Mouse (Mus musculus): ENCODE results near the gene Tulp2. TPM values are rescaled to one million over a fixed set of nuclear protein-coding genes. Genes with fewer than 3 reads are reported as not detected.
A peak's percentile ranks its signal among the peaks of the same experiment; 100 is the strongest.

Tulp2 gene
- polyA plus RNA-seq, 1 experiment from 2014 or later: not detected

DNA sequence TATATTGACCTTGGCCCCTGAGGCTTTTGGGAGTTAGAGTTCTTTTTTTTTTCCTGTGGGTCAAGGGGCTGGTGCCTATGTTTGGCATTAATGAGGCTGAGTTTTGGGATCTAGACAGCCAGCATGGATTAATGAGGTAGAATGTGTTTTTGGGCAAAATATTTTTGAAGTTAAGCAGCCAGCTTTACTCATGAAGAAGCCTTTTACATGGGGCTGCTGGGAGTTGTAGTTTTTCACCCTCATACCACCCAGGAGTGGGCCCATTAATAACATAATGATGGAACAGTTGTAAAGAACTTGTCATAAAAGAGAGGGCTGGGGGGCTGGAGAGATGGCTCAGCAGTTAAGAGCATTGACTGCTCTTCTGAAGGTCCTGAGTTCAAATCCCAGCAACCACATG lies 35.1 kb upstream of the Tulp2 start:
- H3K4me2 ChIP-seq (ENCODE audit: low read length): no peak overlapping the region
- peaks cover 44% of the 10 kb centered on the region for H3K36me3 ChIP-seq (ENCODE audit: control insufficient read depth, insufficient read depth, low read length)
- DNase-seq (ENCODE audit: low spot score) (no peak), ATAC-seq (no peak)
- no peaks in the 10 kb centered on the region for H3K4me1 ChIP-seq (ENCODE audit: control insufficient read depth, insufficient read depth, low read length)
- no peak overlapping the region for H3K27ac ChIP-seq (ENCODE audit: low read depth, low read length)
- no peak overlapping the region for H3K4me3 ChIP-seq (ENCODE audit: low read depth, low read length)
- no peaks in the 10 kb centered on the region for H3K27me3 ChIP-seq (replicated peaks; ENCODE audit: control insufficient read depth, insufficient read depth, low read length)
- no peak overlapping the region for H3K9ac ChIP-seq (ENCODE audit: low read length)
- H3K9me3 ChIP-seq (replicated peaks; ENCODE audit: control insufficient read depth, low read length): no peaks in the 10 kb centered on the region

DNA sequence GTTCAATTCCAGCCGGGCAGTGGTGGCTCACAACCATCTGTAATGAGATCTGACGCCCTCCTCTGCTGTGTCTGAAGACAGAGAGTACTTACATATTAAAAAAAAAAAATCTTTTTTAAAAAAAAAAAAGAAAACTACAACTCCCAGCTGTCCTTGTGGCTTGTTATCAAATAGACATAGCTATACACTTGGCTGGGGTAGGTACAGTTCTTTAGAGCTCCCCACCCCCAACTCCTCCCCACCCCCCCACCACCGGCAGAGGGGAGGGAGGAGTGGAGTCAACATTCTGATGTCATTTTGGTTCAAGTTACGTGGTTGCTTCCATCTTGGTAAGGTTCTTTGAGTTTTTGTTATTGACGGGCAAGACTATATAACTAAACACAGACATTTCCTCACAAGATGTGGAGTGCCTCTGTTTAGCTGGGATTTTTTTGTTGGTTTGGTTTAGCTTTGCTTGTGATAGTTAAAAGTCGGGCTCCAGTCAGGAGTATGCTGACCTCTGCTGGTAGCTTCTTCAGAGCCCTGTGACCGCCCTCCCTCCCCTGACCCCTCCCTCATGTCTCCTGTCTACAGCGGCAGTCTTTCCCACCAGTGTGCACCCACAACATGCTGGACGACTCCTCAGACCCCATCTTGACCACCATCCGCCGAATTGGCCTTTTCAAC lies 34.2 kb upstream of the Tulp2 start:
- Histone ChIP-seq H3K27ac (ENCODE audit: low read depth, low read length) (no peak overlapping the region), H3K4me1 (ENCODE audit: control insufficient read depth, insufficient read depth, low read length) (no peaks in the 10 kb centered on the region), H3K4me2 (ENCODE audit: low read length) (no peak overlapping the region), H3K9me3 (replicated peaks; ENCODE audit: control insufficient read depth, low read length) (no peaks in the 10 kb centered on the region), H3K9ac (ENCODE audit: low read length) (no peak overlapping the region), H3K36me3 (ENCODE audit: control insufficient read depth, insufficient read depth, low read length) (peaks cover 48% of the 10 kb centered on the region), H3K27me3 (replicated peaks; ENCODE audit: control insufficient read depth, insufficient read depth, low read length) (no peaks in the 10 kb centered on the region), H3K4me3 (ENCODE audit: low read depth, low read length) (no peak overlapping the region)
- DNase-seq (ENCODE audit: low spot score) (no peak), ATAC-seq (no peak)
- WGBS: 44% methylated on average over 11 of the region's 11 CpGs

DNA sequence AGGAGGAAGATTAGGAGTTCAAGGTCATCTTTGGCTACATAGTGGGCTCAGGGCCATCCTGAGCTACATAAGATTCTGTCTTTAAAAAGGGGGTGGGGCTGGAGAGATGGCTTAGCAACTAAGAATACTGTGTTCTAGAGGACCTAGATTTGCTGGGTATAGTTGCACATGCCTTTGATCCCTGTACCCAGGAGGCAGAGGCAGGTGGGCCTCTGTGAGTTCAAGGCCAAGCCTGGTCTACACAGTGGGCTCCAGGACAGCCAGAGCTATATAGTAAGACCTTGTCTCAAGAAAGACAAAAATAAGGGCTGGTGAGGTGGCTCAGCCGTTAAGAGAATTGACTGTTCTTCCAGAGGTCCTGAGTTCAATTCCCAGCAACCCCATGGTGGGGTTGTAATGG lies 31.7 kb upstream of the Tulp2 start:
- 90% methylated on average over 1 of the region's 1 CpGs for WGBS
- Histone ChIP-seq H3K9ac (ENCODE audit: low read length) (no peak overlapping the region), H3K4me2 (ENCODE audit: low read length) (no peak overlapping the region), H3K4me1 (ENCODE audit: control insufficient read depth, insufficient read depth, low read length) (no peaks in the 10 kb centered on the region), H3K4me3 (ENCODE audit: low read depth, low read length) (no peak overlapping the region), H3K9me3 (replicated peaks; ENCODE audit: control insufficient read depth, low read length) (no peaks in the 10 kb centered on the region), H3K36me3 (ENCODE audit: control insufficient read depth, insufficient read depth, low read length) (peaks cover 43% of the 10 kb centered on the region), H3K27me3 (replicated peaks; ENCODE audit: control insufficient read depth, insufficient read depth, low read length) (no peaks in the 10 kb centered on the region), H3K27ac (ENCODE audit: low read depth, low read length) (no peak overlapping the region)
- DNase-seq (ENCODE audit: low spot score) (no peak), ATAC-seq (no peak)

DNA sequence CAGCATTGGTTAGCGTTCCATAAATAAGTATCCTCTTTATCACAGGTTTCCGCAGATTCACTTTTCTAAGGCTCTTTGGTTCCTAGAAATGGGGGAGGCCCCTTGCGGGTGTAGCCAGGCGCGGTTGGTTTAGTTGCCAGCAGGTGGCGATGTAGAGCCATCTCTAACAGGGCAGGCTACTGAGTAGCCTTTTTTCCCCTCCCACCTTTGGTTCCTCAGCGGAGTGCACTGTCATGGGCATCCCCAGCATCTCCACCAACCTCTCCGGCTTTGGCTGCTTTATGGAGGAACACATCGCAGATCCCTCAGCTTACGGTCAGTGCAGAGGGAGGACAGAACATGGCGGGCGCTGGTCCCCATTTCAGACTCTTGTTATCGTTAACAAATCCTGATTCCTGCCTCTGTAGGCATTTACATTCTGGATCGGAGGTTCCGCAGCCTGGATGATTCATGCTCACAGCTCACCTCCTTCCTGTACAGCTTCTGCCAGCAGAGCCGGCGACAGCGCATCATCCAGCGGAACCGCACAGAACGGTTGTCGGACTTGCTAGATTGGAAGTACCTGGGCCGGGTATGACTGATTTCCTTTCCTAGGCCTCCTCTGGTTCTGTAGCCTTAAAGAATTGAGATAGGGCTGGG lies 30.2 kb upstream of the Tulp2 start:
- DNase-seq (ENCODE audit: low spot score) (peak; percentile 83), ATAC-seq (peak; percentile 81)
- H3K27ac ChIP-seq (ENCODE audit: low read depth, low read length): no peak overlapping the region
- H3K4me3 ChIP-seq (ENCODE audit: low read depth, low read length): no peak overlapping the region
- peaks cover 48% of the 10 kb centered on the region for H3K36me3 ChIP-seq (ENCODE audit: control insufficient read depth, insufficient read depth, low read length)
- H3K9ac ChIP-seq (ENCODE audit: low read length): no peak overlapping the region
- WGBS: 49% methylated on average over 23 of the region's 23 CpGs
- H3K27me3 ChIP-seq (replicated peaks; ENCODE audit: control insufficient read depth, insufficient read depth, low read length): no peaks in the 10 kb centered on the region
- no peaks in the 10 kb centered on the region for H3K4me1 ChIP-seq (ENCODE audit: control insufficient read depth, insufficient read depth, low read length)
- H3K9me3 ChIP-seq (replicated peaks; ENCODE audit: control insufficient read depth, low read length): no peaks in the 10 kb centered on the region
- no peak overlapping the region for H3K4me2 ChIP-seq (ENCODE audit: low read length)

DNA sequence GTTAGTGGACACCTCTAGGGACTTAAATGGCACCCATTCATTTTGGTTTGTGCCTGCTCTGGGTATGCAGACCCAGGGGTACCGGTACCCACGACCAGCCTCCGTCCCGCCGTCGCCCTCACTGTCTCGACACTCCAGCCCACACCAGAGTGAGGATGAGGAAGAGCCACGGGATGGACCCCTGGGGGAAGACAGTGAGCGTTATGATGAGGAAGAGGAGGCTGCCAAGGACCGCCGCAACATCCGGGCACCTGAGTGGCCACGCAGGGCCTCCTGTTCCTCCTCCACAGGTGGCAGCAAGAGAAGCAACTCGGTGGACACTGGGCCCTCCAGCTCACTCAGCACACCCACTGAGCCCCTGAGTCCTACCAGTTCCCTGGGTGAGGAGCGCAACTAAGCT lies 26.7 kb upstream of the Tulp2 start:
- 92% methylated on average over 15 of the region's 15 CpGs for WGBS
- Histone ChIP-seq H3K27ac (ENCODE audit: low read depth, low read length) (no peak overlapping the region), H3K9me3 (replicated peaks; ENCODE audit: control insufficient read depth, low read length) (no peaks in the 10 kb centered on the region), H3K36me3 (ENCODE audit: control insufficient read depth, insufficient read depth, low read length) (peaks cover 55% of the 10 kb centered on the region), H3K27me3 (replicated peaks; ENCODE audit: control insufficient read depth, insufficient read depth, low read length) (no peaks in the 10 kb centered on the region), H3K4me3 (ENCODE audit: low read depth, low read length) (no peak overlapping the region), H3K4me2 (ENCODE audit: low read length) (no peak overlapping the region), H3K9ac (ENCODE audit: low read length) (no peak overlapping the region), H3K4me1 (ENCODE audit: control insufficient read depth, insufficient read depth, low read length) (peaks cover 16% of the 10 kb centered on the region)
- ATAC-seq: no peak
- DNase-seq (ENCODE audit: low spot score): no peak

DNA sequence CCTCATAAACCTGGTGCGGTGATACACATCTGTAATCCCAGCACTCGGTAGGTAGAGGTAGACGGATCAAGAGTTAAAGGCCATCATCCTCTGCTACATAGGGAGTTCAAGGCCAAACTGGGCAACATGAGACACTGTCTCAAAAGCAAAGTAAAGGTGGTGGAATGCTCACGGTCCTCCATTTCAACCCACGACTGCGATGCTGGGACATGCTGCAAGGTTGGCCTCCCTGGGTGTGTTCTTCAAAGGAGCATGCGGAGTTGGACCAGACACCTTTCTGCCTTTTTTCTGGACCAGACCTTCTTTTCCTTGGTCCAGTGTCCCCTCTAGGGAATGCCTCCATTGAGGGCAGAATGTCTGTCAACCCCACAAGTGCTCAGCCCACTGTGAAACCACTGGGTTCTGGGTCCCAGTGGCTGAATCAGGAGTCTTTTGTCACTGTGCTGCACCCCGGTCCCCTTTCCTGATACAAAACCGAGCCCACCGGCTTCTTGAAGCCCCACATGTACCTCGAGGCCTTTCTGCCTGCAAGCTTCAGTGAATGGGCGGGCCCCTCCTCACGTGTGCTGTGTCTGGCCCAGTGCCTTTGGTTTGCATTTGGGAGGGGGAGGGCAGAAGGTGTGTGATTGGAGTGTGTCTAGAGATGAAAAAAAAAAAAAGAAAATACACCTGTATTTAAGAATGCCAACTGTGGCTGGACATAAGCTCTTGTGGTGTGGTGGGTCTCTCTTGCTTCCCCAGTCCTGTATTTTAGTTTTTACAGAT lies 25.6 kb upstream of the Tulp2 start:
- no peak overlapping the region for H3K4me2 ChIP-seq (ENCODE audit: low read length)
- no peak for ATAC-seq

DNA sequence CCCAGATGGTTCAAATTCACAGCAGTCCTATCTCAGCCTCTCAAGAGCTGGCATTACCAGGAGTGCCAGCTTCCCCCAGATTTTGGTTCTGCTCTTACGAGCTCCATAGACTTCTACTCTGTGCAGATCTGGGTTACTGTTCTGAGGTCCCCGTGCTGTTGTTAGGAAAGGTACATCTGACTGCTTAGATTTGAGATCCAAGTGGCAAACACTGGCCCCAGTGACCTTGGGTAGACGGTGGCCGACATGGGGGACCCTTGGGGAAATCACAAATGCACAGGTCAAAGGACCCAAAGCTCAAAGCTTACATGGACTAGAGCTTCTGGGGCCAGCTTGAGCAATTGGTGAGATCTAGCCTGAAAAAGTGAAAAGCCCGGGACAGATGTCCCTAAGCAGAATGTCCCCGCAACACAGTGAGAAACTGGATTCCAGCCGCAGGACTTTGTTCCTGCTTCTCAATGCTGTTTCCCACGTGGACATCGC lies 24.9 kb upstream of the Tulp2 start:
- H3K4me1 ChIP-seq (ENCODE audit: control insufficient read depth, insufficient read depth, low read length): peaks cover 24% of the 10 kb centered on the region
- H3K4me2 ChIP-seq (ENCODE audit: low read length): peak overlapping the region; percentile 83
- DNase-seq (ENCODE audit: low spot score): no peak
- 60% methylated on average over 9 of the region's 9 CpGs for WGBS
- H3K4me3 ChIP-seq (ENCODE audit: low read depth, low read length): 0 out of 2 replicates have a peak overlapping the region, but pooled peaks have one; percentile 80
- H3K27me3 ChIP-seq (replicated peaks; ENCODE audit: control insufficient read depth, insufficient read depth, low read length): no peaks in the 10 kb centered on the region
- H3K27ac ChIP-seq (ENCODE audit: low read depth, low read length): peak overlapping the region; percentile 29; the same call in 1 of the 2 replicates
- no peak overlapping the region for H3K9ac ChIP-seq (ENCODE audit: low read length)
- no peak for ATAC-seq
- H3K36me3 ChIP-seq (ENCODE audit: control insufficient read depth, insufficient read depth, low read length): peaks cover 60% of the 10 kb centered on the region
- H3K9me3 ChIP-seq (replicated peaks; ENCODE audit: control insufficient read depth, low read length): no peaks in the 10 kb centered on the region

More for the DNA sequence above, 25.6 kb upstream of the Tulp2 start:
- H3K36me3 ChIP-seq (ENCODE audit: control insufficient read depth, insufficient read depth, low read length): peaks cover 56% of the 10 kb centered on the region
- no peak overlapping the region for H3K27ac ChIP-seq (ENCODE audit: low read depth, low read length)
- DNase-seq (ENCODE audit: low spot score): no peak
- H3K9ac ChIP-seq (ENCODE audit: low read length): no peak overlapping the region
- no peaks in the 10 kb centered on the region for H3K9me3 ChIP-seq (replicated peaks; ENCODE audit: control insufficient read depth, low read length)
- H3K4me1 ChIP-seq (ENCODE audit: control insufficient read depth, insufficient read depth, low read length): peaks cover 24% of the 10 kb centered on the region
- H3K4me3 ChIP-seq (ENCODE audit: low read depth, low read length): no peak overlapping the region
- no peaks in the 10 kb centered on the region for H3K27me3 ChIP-seq (replicated peaks; ENCODE audit: control insufficient read depth, insufficient read depth, low read length)
- 73% methylated on average over 13 of the region's 13 CpGs for WGBS

DNA sequence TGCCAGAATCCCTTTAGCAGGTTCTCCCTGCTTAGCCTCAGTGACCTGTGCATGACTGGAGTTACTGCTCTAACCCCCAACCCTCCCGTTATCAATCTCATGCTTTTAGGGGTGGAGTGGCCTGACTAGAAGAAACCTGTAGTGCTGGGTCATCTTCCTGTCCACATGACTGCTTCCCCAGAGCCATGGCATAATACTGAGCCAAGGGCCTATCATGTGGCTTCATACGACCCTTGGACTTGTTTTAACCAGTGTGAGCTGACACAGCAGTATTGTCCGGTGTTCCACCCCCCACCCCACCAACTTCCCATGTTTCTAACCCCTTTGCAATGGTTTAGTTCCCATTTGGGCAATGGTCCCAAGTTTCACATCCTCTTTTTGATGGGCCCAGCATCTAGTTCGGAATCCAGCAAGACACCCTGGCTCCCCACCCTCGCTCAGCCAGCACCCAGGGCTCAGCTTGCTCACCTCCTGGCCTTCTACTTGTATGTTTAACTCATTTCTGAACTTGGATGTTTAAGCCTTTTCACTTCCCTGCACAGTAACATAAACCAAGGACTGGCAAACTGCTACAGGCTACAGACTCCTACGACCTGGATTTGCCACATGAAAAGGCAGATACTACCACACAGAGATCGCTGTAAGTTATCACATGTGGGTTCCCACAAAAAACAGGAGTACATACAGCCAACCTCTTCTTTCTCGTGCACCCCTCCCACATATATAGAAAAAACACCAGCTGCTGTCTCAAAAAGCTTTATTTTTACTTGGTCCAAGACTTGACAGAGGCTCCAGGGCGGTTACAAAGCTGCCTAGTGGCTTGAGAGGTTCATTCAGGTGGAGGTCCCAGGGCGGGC lies 24.2 kb upstream of the Tulp2 start:
- Histone ChIP-seq H3K4me3 (ENCODE audit: low read depth, low read length) (peak overlapping the region; percentile 80), H3K9me3 (replicated peaks; ENCODE audit: control insufficient read depth, low read length) (no peaks in the 10 kb centered on the region), H3K4me1 (ENCODE audit: control insufficient read depth, insufficient read depth, low read length) (peaks cover 24% of the 10 kb centered on the region), H3K36me3 (ENCODE audit: control insufficient read depth, insufficient read depth, low read length) (peaks cover 61% of the 10 kb centered on the region), H3K4me2 (ENCODE audit: low read length) (peak overlapping the region; percentile 83), H3K27me3 (replicated peaks; ENCODE audit: control insufficient read depth, insufficient read depth, low read length) (no peaks in the 10 kb centered on the region), H3K27ac (ENCODE audit: low read depth, low read length) (peak overlapping the region; percentile 29; the same call in 1 of the 2 replicates), H3K9ac (ENCODE audit: low read length) (peak overlapping the region; percentile 94)
- WGBS: 70% methylated on average over 10 of the region's 10 CpGs
- no peak for ATAC-seq
- DNase-seq (ENCODE audit: low spot score): no peak

All from forebrain, embryonic 14.5 days (tissue).